Mouse (Mus musculus): ENCODE results near the gene Tfap2d. TPM values are rescaled to one million over a fixed set of nuclear protein-coding genes. Genes with fewer than 3 reads are reported as not detected.

Tfap2d gene
- polyA plus RNA-seq, 1 experiment from 2014 or later: not detected

- H3K36me3 ChIP-seq (ENCODE audit: control insufficient read depth, insufficient read depth, low read length): no peaks in the 10 kb centered on the region
- H3K4me2 ChIP-seq (ENCODE audit: low read depth, low read length): no peak overlapping the region
- 3% methylated on average over 13 of the region's 13 CpGs for WGBS
- H3K4me3 ChIP-seq (replicated peaks; ENCODE audit: low read length): no peak overlapping the region
- H3K27me3 ChIP-seq (ENCODE audit: control insufficient read depth, insufficient read depth, low read length): peaks cover 80% of the 10 kb centered on the region
- H3K9me3 ChIP-seq (replicated peaks; ENCODE audit: control insufficient read depth, low read length): no peaks in the 10 kb centered on the region
- no peak overlapping the region for H3K27ac ChIP-seq (ENCODE audit: low read length)
- ATAC-seq (ENCODE audit: insufficient read depth, low FRiP score): no peak
- H3K4me1 ChIP-seq (ENCODE audit: control insufficient read depth, insufficient read depth, low read length): no peaks in the 10 kb centered on the region
- no peak overlapping the region for H3K9ac ChIP-seq (ENCODE audit: low read length)
Observed at GRCm38 (mm10) chr1:19106841-19107800, 4.3 kb downstream of the Tfap2d start.

- H3K9ac ChIP-seq (ENCODE audit: low read length): no peak overlapping the region
- H3K4me1 ChIP-seq (ENCODE audit: control insufficient read depth, insufficient read depth, low read length): no peaks in the 10 kb centered on the region
- H3K9me3 ChIP-seq (replicated peaks; ENCODE audit: control insufficient read depth, low read length): no peaks in the 10 kb centered on the region
- no peak overlapping the region for H3K4me3 ChIP-seq (replicated peaks; ENCODE audit: low read length)
- ATAC-seq (ENCODE audit: insufficient read depth, low FRiP score): no peak
- peaks cover 78% of the 10 kb centered on the region for H3K27me3 ChIP-seq (ENCODE audit: control insufficient read depth, insufficient read depth, low read length)
- H3K27ac ChIP-seq (ENCODE audit: low read length): no peak overlapping the region
- WGBS: 0% methylated on average over 3 of the region's 3 CpGs
- no peaks in the 10 kb centered on the region for H3K36me3 ChIP-seq (ENCODE audit: control insufficient read depth, insufficient read depth, low read length)
- H3K4me2 ChIP-seq (ENCODE audit: low read depth, low read length): no peak overlapping the region
Observed at GRCm38 (mm10) chr1:19107801-19108200, 5.0 kb downstream of the Tfap2d start.

- H3K9me3 ChIP-seq (replicated peaks; ENCODE audit: control insufficient read depth, low read length): no peaks in the 10 kb centered on the region
- H3K27me3 ChIP-seq (ENCODE audit: control insufficient read depth, insufficient read depth, low read length): peaks cover 61% of the 10 kb centered on the region
- H3K4me2 ChIP-seq (ENCODE audit: low read depth, low read length): no peak overlapping the region
- 2% methylated on average over 16 of the region's 16 CpGs for WGBS
- H3K36me3 ChIP-seq (ENCODE audit: control insufficient read depth, insufficient read depth, low read length): no peaks in the 10 kb centered on the region
- no peak for ATAC-seq (ENCODE audit: insufficient read depth, low FRiP score)
- H3K4me3 ChIP-seq (replicated peaks; ENCODE audit: low read length): no peak overlapping the region
- H3K4me1 ChIP-seq (ENCODE audit: control insufficient read depth, insufficient read depth, low read length): no peaks in the 10 kb centered on the region
- H3K9ac ChIP-seq (ENCODE audit: low read length): no peak overlapping the region
- H3K27ac ChIP-seq (ENCODE audit: low read length): no peak overlapping the region
Observed at GRCm38 (mm10) chr1:19109711-19110110, 6.9 kb downstream of the Tfap2d start.

GRCm38 (mm10) chr1:19110211-19110610 is 7.4 kb downstream of the Tfap2d start:
- WGBS: 1% methylated on average over 5 of the region's 5 CpGs
- Histone ChIP-seq H3K27me3 (ENCODE audit: control insufficient read depth, insufficient read depth, low read length) (peaks cover 57% of the 10 kb centered on the region), H3K4me2 (ENCODE audit: low read depth, low read length) (no peak overlapping the region), H3K4me3 (replicated peaks; ENCODE audit: low read length) (no peak overlapping the region), H3K36me3 (ENCODE audit: control insufficient read depth, insufficient read depth, low read length) (no peaks in the 10 kb centered on the region), H3K4me1 (ENCODE audit: control insufficient read depth, insufficient read depth, low read length) (no peaks in the 10 kb centered on the region), H3K9ac (ENCODE audit: low read length) (no peak overlapping the region), H3K27ac (ENCODE audit: low read length) (no peak overlapping the region), H3K9me3 (replicated peaks; ENCODE audit: control insufficient read depth, low read length) (no peaks in the 10 kb centered on the region)
- ATAC-seq (ENCODE audit: insufficient read depth, low FRiP score): no peak

- WGBS: 2% methylated on average over 22 of the region's 22 CpGs
- H3K4me2 ChIP-seq (ENCODE audit: low read depth, low read length): no peak overlapping the region
- no peak overlapping the region for H3K27ac ChIP-seq (ENCODE audit: low read length)
- peaks cover 50% of the 10 kb centered on the region for H3K27me3 ChIP-seq (ENCODE audit: control insufficient read depth, insufficient read depth, low read length)
- no peak for ATAC-seq (ENCODE audit: insufficient read depth, low FRiP score)
- no peaks in the 10 kb centered on the region for H3K36me3 ChIP-seq (ENCODE audit: control insufficient read depth, insufficient read depth, low read length)
- no peak overlapping the region for H3K9ac ChIP-seq (ENCODE audit: low read length)
- H3K9me3 ChIP-seq (replicated peaks; ENCODE audit: control insufficient read depth, low read length): no peaks in the 10 kb centered on the region
- H3K4me1 ChIP-seq (ENCODE audit: control insufficient read depth, insufficient read depth, low read length): no peaks in the 10 kb centered on the region
- no peak overlapping the region for H3K4me3 ChIP-seq (replicated peaks; ENCODE audit: low read length)
Observed at GRCm38 (mm10) chr1:19111020-19111419, 8.2 kb downstream of the Tfap2d start.

GRCm38 (mm10) chr1:19178742-19179397 is 76.0 kb downstream of the Tfap2d start:
- no peak overlapping the region for H3K27ac ChIP-seq (ENCODE audit: low read length)
- H3K27me3 ChIP-seq (ENCODE audit: control insufficient read depth, insufficient read depth, low read length): no peaks in the 10 kb centered on the region
- no peak for ATAC-seq (ENCODE audit: insufficient read depth, low FRiP score)
- no peaks in the 10 kb centered on the region for H3K9me3 ChIP-seq (replicated peaks; ENCODE audit: control insufficient read depth, low read length)
- no peaks in the 10 kb centered on the region for H3K4me1 ChIP-seq (ENCODE audit: control insufficient read depth, insufficient read depth, low read length)
- no peaks in the 10 kb centered on the region for H3K36me3 ChIP-seq (ENCODE audit: control insufficient read depth, insufficient read depth, low read length)
- 8% methylated on average over 4 of the region's 4 CpGs for WGBS
- H3K9ac ChIP-seq (ENCODE audit: low read length): no peak overlapping the region
- H3K4me3 ChIP-seq (replicated peaks; ENCODE audit: low read length): no peak overlapping the region
- no peak overlapping the region for H3K4me2 ChIP-seq (ENCODE audit: low read depth, low read length)

- Histone ChIP-seq H3K4me1 (ENCODE audit: control insufficient read depth, insufficient read depth, low read length) (no peaks in the 10 kb centered on the region), H3K36me3 (ENCODE audit: control insufficient read depth, insufficient read depth, low read length) (no peaks in the 10 kb centered on the region), H3K9me3 (replicated peaks; ENCODE audit: control insufficient read depth, low read length) (no peaks in the 10 kb centered on the region), H3K4me3 (replicated peaks; ENCODE audit: low read length) (peak overlapping the region; percentile 39), H3K27me3 (ENCODE audit: control insufficient read depth, insufficient read depth, low read length) (peaks cover 24% of the 10 kb centered on the region), H3K4me2 (ENCODE audit: low read depth, low read length) (peak overlapping the region; percentile 48), H3K27ac (ENCODE audit: low read length) (no peak overlapping the region), H3K9ac (ENCODE audit: low read length) (no peak overlapping the region)
- 3% methylated on average over 12 of the region's 12 CpGs for whole genome bisulfite sequencing
- ATAC-seq (ENCODE audit: insufficient read depth, low FRiP score): no peak
Observed at GRCm38 (mm10) chr1:19205649-19206048, 102.8 kb downstream of the Tfap2d start.

GRCm38 (mm10) chr1:19206194-19206593 is 103.4 kb downstream of the Tfap2d start:
- Histone ChIP-seq H3K27ac (ENCODE audit: low read length) (no peak overlapping the region), H3K9ac (ENCODE audit: low read length) (no peak overlapping the region), H3K27me3 (ENCODE audit: control insufficient read depth, insufficient read depth, low read length) (peaks cover 29% of the 10 kb centered on the region), H3K9me3 (replicated peaks; ENCODE audit: control insufficient read depth, low read length) (no peaks in the 10 kb centered on the region), H3K4me2 (ENCODE audit: low read depth, low read length) (no peak overlapping the region), H3K4me1 (ENCODE audit: control insufficient read depth, insufficient read depth, low read length) (no peaks in the 10 kb centered on the region), H3K36me3 (ENCODE audit: control insufficient read depth, insufficient read depth, low read length) (no peaks in the 10 kb centered on the region), H3K4me3 (replicated peaks; ENCODE audit: low read length) (no peak overlapping the region)
- no peak for ATAC-seq (ENCODE audit: insufficient read depth, low FRiP score)
- 1% methylated on average over 7 of the region's 7 CpGs for WGBS

- H3K9ac ChIP-seq (ENCODE audit: low read length): no peak overlapping the region
- 9% methylated on average over 4 of the region's 4 CpGs for whole genome bisulfite sequencing
- H3K36me3 ChIP-seq (ENCODE audit: control insufficient read depth, insufficient read depth, low read length): no peaks in the 10 kb centered on the region
- no peak overlapping the region for H3K4me2 ChIP-seq (ENCODE audit: low read depth, low read length)
- H3K4me1 ChIP-seq (ENCODE audit: control insufficient read depth, insufficient read depth, low read length): no peaks in the 10 kb centered on the region
- no peak overlapping the region for H3K4me3 ChIP-seq (replicated peaks; ENCODE audit: low read length)
- no peaks in the 10 kb centered on the region for H3K9me3 ChIP-seq (replicated peaks; ENCODE audit: control insufficient read depth, low read length)
- no peak for ATAC-seq (ENCODE audit: insufficient read depth, low FRiP score)
- H3K27me3 ChIP-seq (ENCODE audit: control insufficient read depth, insufficient read depth, low read length): peaks cover 42% of the 10 kb centered on the region
- no peak overlapping the region for H3K27ac ChIP-seq (ENCODE audit: low read length)
Observed at GRCm38 (mm10) chr1:19207611-19208010, 104.8 kb downstream of the Tfap2d start.
